Mouse (Mus musculus) thymus, adult 2 months (tissue): Measurements from ENCODE around the gene Tut4. TPM values are rescaled to one million over a fixed set of nuclear protein-coding genes. Genes with fewer than 3 reads are reported as not detected.
A peak's percentile ranks its signal among the peaks of the same experiment; 100 is the strongest.

Source experiments
- DNase-seq: peaks from one replicate; pipeline ENCODE4 v3.0.0; 2021
- H3K27ac ChIP-seq: fragments of 200-500 bp; 2 replicates; pipeline ENCODE4 v1.5.1; 2012; ENCODE audit warnings: low read length, control low read depth; ENCODE audit not compliant: control insufficient read depth, insufficient read depth
- H3K27me3 ChIP-seq: fragments of 200-500 bp; 2 replicates; pipeline ENCODE4 v1.6.1; 2012; ENCODE audit warnings: mild to moderate bottlenecking, low read length, moderate library complexity, mixed read lengths; ENCODE audit not compliant: control insufficient read depth, insufficient read depth
- H3K36me3 ChIP-seq: fragments of 200-500 bp; 2 replicates; pipeline ENCODE4 v1.6.1; 2012; ENCODE audit warnings: mild to moderate bottlenecking, low read length, moderate library complexity; ENCODE audit not compliant: control insufficient read depth, insufficient read depth
- H3K4me1 ChIP-seq: fragments of 200-500 bp; replicated peaks from 2 replicates; pipeline ENCODE4 v1.6.1; 2012; ENCODE audit warnings: low read length; ENCODE audit not compliant: control insufficient read depth, insufficient read depth
- H3K4me3 ChIP-seq: fragments of 200-500 bp; 2 replicates; pipeline ENCODE4 v1.5.1; 2012; ENCODE audit warnings: mild to moderate bottlenecking, low read length, control low read depth, moderate library complexity; ENCODE audit not compliant: control insufficient read depth, insufficient read depth
- CTCF ChIP-seq: fragments of 200-500 bp; IDR thresholded peaks from 2 replicates; pipeline ENCODE4 v1.5.1; 2012; ENCODE audit warnings: mild to moderate bottlenecking, control low read depth, low read length, moderate library complexity, borderline replicate concordance; ENCODE audit not compliant: control insufficient read depth, poor library complexity, insufficient read depth; ENCODE audit errors: extremely low read depth
- POLR2A ChIP-seq: fragments of 200-500 bp; IDR thresholded peaks from 2 replicates; pipeline ENCODE4 v1.6.1; 2012; ENCODE audit warnings: mild to moderate bottlenecking, low read length, control low read depth, moderate library complexity; ENCODE audit not compliant: control insufficient read depth, poor library complexity, insufficient read depth; ENCODE audit errors: extremely low read depth
- WGBS: fragments of 180-500 bp; shearing (Covaris S2); methylation state at CpG from one replicate; pipeline ENCODE4 v1.1.7; 2018; 5-methylcytosine and 5-hydroxymethylcytosine counted together
- polyA plus RNA-seq: library from polyadenylated mRNA; depleted of rRNA; stranded (reverse); fragments of >200 nt; gene quantifications from 2 replicates; pipeline ENCODE4 v1.2.3, GENCODE M21; 2012

The Tut4 gene
- polyA plus RNA-seq, 1 experiment: 93.5 TPM

DNA sequence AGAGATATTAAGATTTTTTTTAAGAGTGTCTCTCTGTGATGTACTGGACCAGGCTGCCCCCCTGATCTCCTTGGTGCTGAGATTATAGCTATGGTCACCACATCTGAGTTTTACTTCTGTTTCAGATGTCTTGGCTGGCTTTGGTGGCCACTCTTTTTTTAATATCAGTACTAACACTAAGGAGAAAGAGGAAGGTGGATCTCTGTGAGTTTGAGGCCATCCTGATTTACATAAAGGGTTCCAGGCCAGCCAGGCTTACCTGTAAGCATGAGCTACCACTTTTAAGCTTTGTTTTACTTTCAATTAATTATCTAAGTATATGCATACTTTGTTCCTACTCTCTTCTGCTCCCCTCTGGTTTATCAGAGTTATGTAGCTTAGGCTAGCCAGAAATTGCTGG lies 23.6 kb downstream of the Tut4 start:
- TF ChIP-seq POLR2A (no peak), CTCF (no peak)
- no peak overlapping the region for H3K4me3 ChIP-seq
- H3K4me1 ChIP-seq: no peaks in the 10 kb centered on the region
- no peak for DNase-seq
- peaks cover 22% of the 10 kb centered on the region for H3K36me3 ChIP-seq
- no peaks in the 10 kb centered on the region for H3K27me3 ChIP-seq
- H3K27ac ChIP-seq: no peak overlapping the region

GRCm38 (mm10) chr4:108484230-108484629 lies 25.0 kb downstream of the Tut4 start:
- 98% methylated on average over 4 of the region's 4 CpGs for WGBS
- DNase-seq: no peak
- no peak overlapping the region for H3K4me3 ChIP-seq
- peaks cover 25% of the 10 kb centered on the region for H3K36me3 ChIP-seq
- H3K27me3 ChIP-seq: no peaks in the 10 kb centered on the region
- H3K4me1 ChIP-seq: no peaks in the 10 kb centered on the region
- TF ChIP-seq CTCF (no peak), POLR2A (no peak)
- no peak overlapping the region for H3K27ac ChIP-seq

GRCm38 (mm10) chr4:108503023-108503422 lies 43.8 kb downstream of the Tut4 start:
- TF ChIP-seq POLR2A (no peak), CTCF (no peak)
- Histone ChIP-seq H3K36me3 (peaks cover 29% of the 10 kb centered on the region), H3K4me1 (no peaks in the 10 kb centered on the region), H3K4me3 (no peak overlapping the region), H3K27ac (no peak overlapping the region), H3K27me3 (no peaks in the 10 kb centered on the region)
- DNase-seq: no peak
- WGBS: 99% methylated on average over 2 of the region's 2 CpGs

DNA sequence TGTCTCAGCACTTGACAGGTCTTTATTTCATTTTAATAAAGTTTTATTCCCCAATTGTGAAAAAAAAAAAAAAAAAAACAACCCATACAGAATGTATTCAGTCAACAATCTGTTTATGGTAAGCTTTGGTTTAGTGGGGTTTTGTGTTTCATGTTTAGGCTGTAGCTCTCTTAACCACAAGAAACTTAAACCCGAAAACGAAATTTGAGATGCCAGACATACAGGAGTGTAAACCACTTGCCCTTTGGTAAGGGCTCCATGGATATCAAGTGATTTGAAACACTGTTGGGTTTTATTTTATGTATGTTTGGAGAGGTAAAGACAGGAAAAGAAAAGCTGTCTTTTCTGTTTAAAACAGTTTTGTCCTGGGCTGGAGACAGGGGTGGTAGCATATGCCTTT lies 80.5 kb downstream of the Tut4 start:
- H3K4me3 ChIP-seq: no peak overlapping the region
- H3K27ac ChIP-seq: no peak overlapping the region
- peaks cover 22% of the 10 kb centered on the region for H3K36me3 ChIP-seq
- 93% methylated on average over 2 of the region's 2 CpGs for WGBS
- no peaks in the 10 kb centered on the region for H3K4me1 ChIP-seq
- TF ChIP-seq POLR2A: no peak
- TF ChIP-seq CTCF: no peak
- H3K27me3 ChIP-seq: no peaks in the 10 kb centered on the region
- no peak for DNase-seq

DNA sequence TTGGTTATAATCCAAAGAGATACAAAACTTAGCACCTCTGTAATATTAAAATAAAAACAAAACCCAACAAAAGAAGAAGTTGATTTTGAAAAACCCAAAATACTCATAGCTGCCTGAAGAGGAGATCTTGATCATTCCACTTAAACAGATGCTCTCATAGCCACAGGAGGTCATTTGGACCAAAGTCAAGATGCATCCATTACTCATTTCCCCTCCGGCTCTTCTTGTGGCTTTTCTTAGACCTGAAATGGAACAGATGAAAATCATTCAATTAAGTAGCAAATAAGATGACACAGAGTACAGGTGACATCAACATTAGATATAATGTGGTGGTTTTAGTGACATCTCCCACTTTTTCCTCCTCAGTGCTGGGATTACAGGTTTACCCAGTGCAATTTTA lies 105.8 kb downstream of the Tut4 start:
- DNase-seq: no peak
- Histone ChIP-seq H3K4me1 (no peaks in the 10 kb centered on the region), H3K4me3 (no peak overlapping the region), H3K36me3 (peaks cover 80% of the 10 kb centered on the region), H3K27ac (no peak overlapping the region), H3K27me3 (no peaks in the 10 kb centered on the region)
- TF ChIP-seq CTCF (no peak), POLR2A (no peak)
- 93% methylated on average over 1 of the region's 1 CpGs for WGBS

DNA sequence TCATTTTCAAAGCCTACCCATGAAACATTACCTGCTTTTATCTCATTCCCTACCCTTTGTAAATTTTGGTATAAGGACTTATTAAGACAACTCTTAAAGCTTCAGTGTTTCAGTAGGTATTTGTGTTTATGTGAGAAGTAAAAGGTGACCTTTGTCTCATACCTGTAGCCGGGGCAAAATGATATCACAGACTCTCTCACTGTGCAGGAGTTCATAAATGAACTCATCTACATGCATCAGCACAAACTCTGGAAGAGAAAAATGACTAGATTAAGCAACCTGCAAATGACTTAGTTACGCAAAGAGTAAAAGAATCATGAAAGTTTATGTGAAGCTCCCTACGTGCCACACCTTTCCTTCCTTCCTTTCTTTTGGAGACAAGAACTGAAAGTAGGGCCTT lies 113.4 kb downstream of the Tut4 start:
- no peak overlapping the region for H3K4me3 ChIP-seq
- peaks cover 52% of the 10 kb centered on the region for H3K36me3 ChIP-seq
- no peaks in the 10 kb centered on the region for H3K27me3 ChIP-seq
- H3K27ac ChIP-seq: no peak overlapping the region
- DNase-seq: no peak
- TF ChIP-seq POLR2A (no peak), CTCF (no peak)
- H3K4me1 ChIP-seq: peaks cover under 1% of the 10 kb centered on the region
- 94% methylated on average over 3 of the region's 3 CpGs for WGBS

DNA sequence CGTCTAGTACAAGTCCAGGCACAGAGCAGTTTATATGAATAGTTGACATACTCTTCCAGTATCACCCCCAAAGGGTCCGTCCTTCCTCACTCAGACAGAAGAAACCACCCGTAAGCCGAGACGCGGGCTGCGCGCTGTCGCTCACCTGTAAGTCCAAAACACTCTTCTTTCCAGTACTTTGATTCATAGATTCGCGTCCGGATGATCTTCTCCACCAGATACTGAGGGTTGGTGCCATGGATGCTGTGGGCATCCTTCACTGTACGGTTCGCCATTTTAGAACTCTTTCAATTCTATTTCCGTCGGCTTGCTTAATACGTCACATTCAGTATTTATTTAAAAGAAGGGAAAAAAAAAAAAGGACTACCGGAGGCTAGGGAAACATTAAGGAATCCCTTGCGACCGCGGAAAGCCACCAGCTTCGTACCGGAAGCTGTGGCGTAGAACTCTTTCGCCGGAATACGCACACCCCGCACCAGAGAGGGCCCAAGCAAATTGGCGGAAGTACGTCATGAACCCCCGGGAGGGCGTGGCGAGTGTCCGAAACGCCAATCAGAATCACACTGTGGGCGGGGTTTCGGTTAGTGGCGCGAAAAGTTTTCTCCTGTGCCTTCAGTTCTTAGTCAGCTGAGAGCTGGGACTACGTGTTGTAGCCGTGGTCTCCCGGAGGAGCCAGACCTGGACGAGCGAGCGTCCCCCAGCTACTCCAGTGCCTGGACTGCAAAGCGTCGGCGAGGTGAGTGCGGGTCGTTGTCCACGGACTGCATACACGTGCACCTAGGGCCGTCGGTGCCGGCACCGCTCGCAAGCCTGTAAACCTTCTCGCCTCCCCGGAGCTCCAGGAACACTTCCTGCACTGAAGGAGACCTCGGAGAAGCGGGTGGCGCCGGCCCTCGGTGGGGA lies 119.9 kb downstream of the Tut4 start, which contains the start of the genes Prpf38a and Orc1:
Gene Prpf38a (minus strand): TSS at position 497 of the 903 bp plus-strand sequence.
Gene Orc1 (plus strand): TSS at position 584 of the 903 bp plus-strand sequence.
- under 1% methylated on average over 64 of the region's 64 CpGs for WGBS
- Histone ChIP-seq H3K4me3 (peak within 1 kb of the TSS; percentile 58), H3K27ac (peak within 1 kb of the TSS; percentile 62)

More for the DNA sequence above, 119.9 kb downstream of the Tut4 start, which contains the start of the genes Prpf38a and Orc1:
- DNase-seq: peak; percentile 97
- Histone ChIP-seq H3K4me1 (peaks cover 10% of the 10 kb centered on the region), H3K36me3 (peaks cover 11% of the 10 kb centered on the region; the same call in 1 of the 2 replicates), H3K27me3 (no peaks in the 10 kb centered on the region)
- TF ChIP-seq CTCF (no peak), POLR2A (peak; percentile 60)
